Mouse (Mus musculus) spleen, embryonic (tissue): ENCODE measurements around the gene Kiss1r.

ENCODE experiments used
- CTCF ChIA-PET: fragments of 350-600 bp; sonication (Branson Sonifier 250); formaldehyde crosslinking; loops from one replicate; lab custom pipeline; 2022; lab: Charles Lee

Gene Kiss1r

GRCm38 (mm10) chr10:79964727-79965126, 48.0 kb downstream of the Kiss1r start:
- CTCF ChIA-PET, result no interaction called here

GRCm38 (mm10) chr10:79965325-79965724, 48.6 kb downstream of the Kiss1r start:
- CTCF ChIA-PET, result interaction anchor here (0.6 kb wide), 1 partner anchor 148 kb away, joined by 6 read pairs; no protein-coding TSS in a partner anchor

DNA sequence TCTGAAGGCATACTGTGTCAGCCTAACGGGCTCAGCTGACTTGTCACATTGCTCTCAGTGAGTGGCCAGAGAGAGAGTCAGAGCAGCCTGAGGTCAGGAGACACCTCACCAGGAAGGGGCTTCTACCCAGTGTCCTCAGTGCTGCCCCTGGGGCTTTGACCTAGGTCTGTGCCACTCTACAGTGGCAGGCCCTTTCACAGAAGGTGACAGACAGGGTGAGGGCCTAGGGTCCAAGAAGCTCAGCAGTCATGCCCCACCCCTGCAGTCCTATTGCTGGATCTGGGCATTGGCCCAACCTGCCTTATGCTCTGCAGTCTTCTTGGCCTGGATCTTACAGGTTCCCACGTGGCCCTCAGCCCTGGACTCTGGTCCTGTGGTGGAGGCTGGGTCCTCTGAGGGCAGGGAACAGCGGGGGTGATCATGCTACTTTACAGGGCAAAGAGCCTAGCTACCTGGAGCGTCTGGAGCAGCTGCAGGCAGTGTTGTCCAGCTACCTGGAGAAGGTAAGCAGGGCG, 50.2 kb downstream of the Kiss1r start:
- CTCF ChIA-PET, result no interaction called here

- CTCF ChIA-PET, result no interaction called here
Observed at GRCm38 (mm10) chr10:79968181-79968580, 51.4 kb downstream of the Kiss1r start.

- CTCF ChIA-PET, result interaction anchor here (0.9 kb wide), 1 partner anchor 203 kb away, joined by 3 read pairs; no protein-coding TSS in a partner anchor
Observed at GRCm38 (mm10) chr10:79969124-79969568, 52.4 kb downstream of the Kiss1r start.

DNA sequence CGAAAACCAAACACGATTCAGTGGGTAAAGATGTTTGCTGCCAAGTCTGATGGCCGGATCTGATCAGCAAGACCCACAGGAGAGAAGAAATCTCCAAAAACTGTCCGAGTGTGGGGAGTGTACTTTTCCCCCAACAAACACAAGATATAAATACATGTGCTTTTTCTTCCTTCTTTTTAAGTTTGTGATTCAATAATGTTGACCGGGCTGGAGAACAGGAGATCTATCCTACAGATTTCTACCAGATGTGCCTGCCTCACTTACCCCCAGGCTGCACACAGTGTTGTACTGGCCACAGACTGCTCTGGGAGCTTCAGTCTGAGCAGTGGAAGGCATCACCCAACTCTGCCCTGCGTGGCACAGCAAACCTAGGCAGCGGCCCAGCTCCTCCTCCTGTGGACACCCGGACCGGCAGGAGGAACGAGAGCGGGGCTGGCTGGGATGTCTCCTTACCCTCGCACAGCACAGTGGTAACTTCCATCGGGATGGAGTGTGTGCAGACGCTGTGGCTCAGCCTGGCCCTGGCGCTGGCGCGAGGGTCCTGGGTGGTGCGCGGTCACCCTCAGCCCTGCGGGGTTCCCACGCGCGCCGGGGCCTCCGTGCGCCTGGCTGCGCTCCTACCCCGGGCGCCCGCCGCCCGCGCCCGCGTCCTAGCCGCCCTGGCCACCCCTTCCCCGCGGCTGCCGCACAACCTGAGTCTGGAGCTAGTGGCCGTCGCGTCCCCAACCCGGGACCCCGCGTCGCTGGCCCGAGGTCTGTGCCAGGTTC, 53.8 kb downstream of the Kiss1r start, which contains the start of gene Grin3b:
Gene Grin3b, plus strand, starts transcription at position 301 of the 768 bp plus-strand sequence.
- CTCF ChIA-PET, result no interaction called here

- CTCF ChIA-PET, result no interaction called here
Observed at GRCm38 (mm10) chr10:79971183-79971497, 54.4 kb downstream of the Kiss1r start.
